33 mouse cellular contexts compared by ENCODE assay signal in genomic region chr9:113763123-113763522, GRCm38 (mm10).
"Had no signal": no experiment of that assay in that cellular context is flagged by ENCODE, and none has a peak within 500 bp of the region (broad histone marks: within the 10 kb centered on the region; RNA-seq: fewer than 3 reads in every experiment).

No protein-coding gene starts in this region.

- H3K9ac ChIP-seq: heart, embryonic 12.5 days; heart, embryonic 13.5 days; heart, embryonic 15.5 days; hindbrain, embryonic 12.5 days; hindbrain, embryonic 13.5 days; hindbrain, embryonic 14.5 days; hindbrain, embryonic 15.5 days; kidney, embryonic 15.5 days had no signal

- H3K4me1 ChIP-seq: heart, embryonic 10.5 days; heart, embryonic 15.5 days; hindbrain, embryonic 10.5 days; hindbrain, embryonic 12.5 days; hindbrain, embryonic 13.5 days; hindbrain, embryonic 15.5 days; kidney, embryonic 15.5 days had no signal

- H3K27me3 ChIP-seq: heart, embryonic 12.5 days; heart, embryonic 13.5 days; heart, embryonic 15.5 days; hindbrain, embryonic 12.5 days; hindbrain, embryonic 13.5 days; hindbrain, embryonic 15.5 days; kidney, embryonic 15.5 days had no signal

- H3K4me3 ChIP-seq: heart, adult 2 months; heart, embryonic 10.5 days; heart, embryonic 12.5 days; heart, embryonic 13.5 days; heart, embryonic 15.5 days; hindbrain, embryonic 10.5 days; hindbrain, embryonic 12.5 days; hindbrain, embryonic 13.5 days; hindbrain, embryonic 15.5 days; kidney, embryonic 15.5 days; layer of hippocampus, adult 2 months had no signal

- ATAC-seq: hindbrain, embryonic 16.5 days; hindbrain, postnatal 0 days; inflammation-experienced regulatory T-cells, adult 6 months had no signal

- H3K9me3 ChIP-seq: heart, embryonic 10.5 days; heart, embryonic 13.5 days; hindbrain, embryonic 15.5 days; kidney, embryonic 15.5 days had no signal

- H3K36me3 ChIP-seq: hindbrain, embryonic 13.5 days; hindbrain, embryonic 15.5 days had no signal

- H3K27ac ChIP-seq: heart, adult 2 months; heart, embryonic 10.5 days; heart, embryonic 13.5 days; heart, embryonic 15.5 days; hindbrain, embryonic 10.5 days; hindbrain, embryonic 12.5 days; hindbrain, embryonic 13.5 days; hindbrain, embryonic 14.5 days; hindbrain, embryonic 15.5 days; hindbrain, postnatal 0 days; kidney, embryonic 15.5 days; kidney, postnatal 0 days; layer of hippocampus, adult 2 months had no signal

- DNase-seq: heart, adult 18-20 months; heart, adult 2 months; heart, postnatal 10 days; heart, postnatal 14 days; heart, postnatal 36 days; heart, postnatal 4 days; kidney, adult 11 months; kidney, adult 18-20 months; kidney, adult 2 months; kidney, adult 8-10 months; kidney, adult 9 months; kidney, postnatal 10 days; kidney, postnatal 14 days; kidney, postnatal 25 days; kidney, postnatal 36 days; kidney, postnatal 4 days; layer of hippocampus, adult 9-11 months had no signal

- H3K4me2 ChIP-seq: heart, embryonic 11.5 days; heart, embryonic 12.5 days; heart, embryonic 13.5 days; heart, embryonic 15.5 days; hindbrain, embryonic 12.5 days; hindbrain, embryonic 13.5 days; hindbrain, embryonic 14.5 days; hindbrain, embryonic 15.5 days; kidney, embryonic 15.5 days had no signal
